Mouse (Mus musculus) limb, embryonic 14.5 days (tissue): Measurements from ENCODE around the gene Nudt21. TPM values are rescaled to one million over a fixed set of nuclear protein-coding genes. Genes with fewer than 3 reads are reported as not detected.

Experiments
- ATAC-seq: fragments of 200-750 bp; cut with Nextera tagmentation; 2 replicates; pipeline ENCODE4 v1.8.0; 2017; ENCODE audit warnings: low read depth, moderate number of reproducible peaks, moderate TSS enrichment; ENCODE audit not compliant: low FRiP score
- DNase-seq: peaks from one replicate; pipeline ENCODE4 v3.0.0-alpha.2; 2015; ENCODE audit warnings: low spot score
- H3K27ac ChIP-seq: fragments of 300-500 bp; sonication (generic); replicated peaks from 2 replicates; pipeline ENCODE4 v1.5.1; 2014; ENCODE audit warnings: low read depth, mild to moderate bottlenecking, low read length, moderate library complexity, mixed read lengths
- H3K27me3 ChIP-seq: fragments of 300-500 bp; sonication (generic); 2 replicates; pipeline ENCODE4 v1.6.1; 2014; ENCODE audit warnings: low read length, mixed read lengths; ENCODE audit not compliant: control insufficient read depth, insufficient read depth
- H3K36me3 ChIP-seq: fragments of 300-500 bp; sonication (generic); 2 replicates; pipeline ENCODE4 v1.6.1; 2014; ENCODE audit warnings: mild to moderate bottlenecking, low read length, moderate library complexity, mixed read lengths; ENCODE audit not compliant: control insufficient read depth, insufficient read depth
- H3K4me1 ChIP-seq: fragments of 300-500 bp; sonication (generic); 2 replicates; pipeline ENCODE4 v1.6.1; 2014; ENCODE audit warnings: antibody characterized with exemption, low read length, mixed read lengths; ENCODE audit not compliant: control insufficient read depth, insufficient read depth
- H3K4me2 ChIP-seq: fragments of 300-500 bp; sonication (generic); replicated peaks from 2 replicates; pipeline ENCODE4 v1.6.1; 2014; ENCODE audit warnings: low read depth, mild to moderate bottlenecking, low read length, moderate library complexity; ENCODE audit not compliant: severe bottlenecking
- H3K4me3 ChIP-seq: fragments of 300-500 bp; sonication (generic); replicated peaks from 2 replicates; pipeline ENCODE4 v1.5.1; 2014; ENCODE audit warnings: low read length
- H3K9ac ChIP-seq: fragments of 300-500 bp; sonication (generic); 2 replicates; pipeline ENCODE4 v1.6.1; 2014; ENCODE audit warnings: mild to moderate bottlenecking, low read depth, low read length, moderate library complexity; ENCODE audit not compliant: severe bottlenecking
- H3K9me3 ChIP-seq: fragments of 300-500 bp; sonication (generic); 2 replicates; pipeline ENCODE4 v1.6.1; 2016; ENCODE audit warnings: low read length; ENCODE audit not compliant: control insufficient read depth
- POLR2A ChIP-seq: fragments of 200-500 bp; IDR thresholded peaks from 2 replicates; pipeline ENCODE4 v1.8.0; 2012; ENCODE audit warnings: inconsistent platforms, mild to moderate bottlenecking, moderate library complexity, borderline replicate concordance; ENCODE audit not compliant: insufficient read depth, insufficient read length; ENCODE audit errors: extremely low read depth
- WGBS: fragments of 180-500 bp; shearing (Covaris S2); extraction: QIAGEN DNeasy Blood & Tissue Kit; methylation state at CpG from one replicate; pipeline ENCODE4 v1.1.7; 2014; 5-methylcytosine and 5-hydroxymethylcytosine counted together
- polyA plus RNA-seq, 2 experiments: library from polyadenylated mRNA; depleted of rRNA in 1 of 2; stranded (reverse) in 1 of 2; unstranded in 1 of 2; fragments of >200 nt; fragmentation: Nextera tagmentation in 1 of 2; extraction: Ambion mirVana in 1 of 2; gene quantifications; 2 replicates each; pipeline versions ENCODE4 v1.2.1 to v1.2.3; 2012 to 2014

Gene Nudt21
- 47.2 and 79.3 TPM in 2 replicates for polyA plus RNA-seq (2012; rRNA removed)
- 117 and 118 TPM in 2 replicates for polyA plus RNA-seq (2014; fragmentation: Nextera tagmentation; extraction: Ambion mirVana)

- under 1% methylated on average over 36 of the region's 41 CpGs for WGBS
Measured at GRCm38 (mm10) chr8:94036944-94037524, at the start of gene Nudt21, which contains the start of gene Ogfod1. Nudt21 (minus strand) TSS chr8:94037031. Ogfod1 (plus strand) TSS chr8:94037198.

GRCm38 (mm10) chr8:94076461-94077192, 39.8 kb upstream of the Nudt21 start:
- H3K36me3 ChIP-seq, result peaks cover 17% of the 10 kb centered on the region
- no peaks in the 10 kb centered on the region for H3K4me1 ChIP-seq
- WGBS, result 88% methylated on average over 12 of the region's 12 CpGs
- no peak overlapping the region for H3K27ac ChIP-seq
- DNase-seq, result no peak
- no peak overlapping the region for H3K9ac ChIP-seq
- no peak for ATAC-seq
- H3K27me3 ChIP-seq, result no peaks in the 10 kb centered on the region
- no peaks in the 10 kb centered on the region for H3K9me3 ChIP-seq
- no peak for TF ChIP-seq POLR2A
- no peak overlapping the region for H3K4me2 ChIP-seq
- no peak overlapping the region for H3K4me3 ChIP-seq

More at GRCm38 (mm10) chr8:94036944-94037524, at the start of gene Nudt21, which contains the start of gene Ogfod1:
- peak within 1 kb of the TSS; percentile 76 for H3K4me3 ChIP-seq
- H3K9ac ChIP-seq, result peak within 1 kb of the TSS; percentile 67
- no peaks in the 10 kb centered on the region for H3K9me3 ChIP-seq
- no peaks in the 10 kb centered on the region for H3K36me3 ChIP-seq
- DNase-seq, result peak; percentile 100
- 0 out of 2 replicates have a peak, but pooled peaks have one; percentile 41 for TF ChIP-seq POLR2A
- peaks cover 18% of the 10 kb centered on the region for H3K4me1 ChIP-seq
- peak; percentile 100 for ATAC-seq
- H3K27me3 ChIP-seq, result no peaks in the 10 kb centered on the region
- H3K27ac ChIP-seq, result peak within 1 kb of the TSS; percentile 49; the same call in 1 of the 2 replicates
- peak within 1 kb of the TSS; percentile 76 for H3K4me2 ChIP-seq

- WGBS, result 93% methylated on average over 7 of the region's 7 CpGs
- no peak for ATAC-seq
- TF ChIP-seq POLR2A, result no peak
Measured at GRCm38 (mm10) chr8:94068793-94069192, 32.0 kb upstream of the Nudt21 start.

GRCm38 (mm10) chr8:94066121-94066863, 29.5 kb upstream of the Nudt21 start:
- Histone ChIP-seq H3K4me3 (no peak overlapping the region), H3K9me3 (no peaks in the 10 kb centered on the region), H3K27me3 (no peaks in the 10 kb centered on the region), H3K36me3 (peaks cover 36% of the 10 kb centered on the region), H3K9ac (no peak overlapping the region), H3K4me1 (no peaks in the 10 kb centered on the region), H3K4me2 (no peak overlapping the region), H3K27ac (no peak overlapping the region)
- no peak for TF ChIP-seq POLR2A
- DNase-seq, result peak; percentile 10
- WGBS, result 88% methylated on average over 11 of the region's 11 CpGs
- peak; percentile 78 for ATAC-seq

More at GRCm38 (mm10) chr8:94068793-94069192, 32.0 kb upstream of the Nudt21 start:
- Histone ChIP-seq H3K4me3 (no peak overlapping the region), H3K27me3 (no peaks in the 10 kb centered on the region), H3K4me2 (no peak overlapping the region), H3K36me3 (peaks cover 27% of the 10 kb centered on the region), H3K9me3 (no peaks in the 10 kb centered on the region), H3K4me1 (no peaks in the 10 kb centered on the region), H3K27ac (no peak overlapping the region), H3K9ac (no peak overlapping the region)
- no peak for DNase-seq
